Mouse (Mus musculus) thymus, adult 2 months (tissue): ENCODE measurements around the gene E130114P18Rik. TPM values are rescaled to one million over a fixed set of nuclear protein-coding genes. Genes with fewer than 3 reads are reported as not detected.

ENCODE experiments used
- DNase-seq: peaks from one replicate; pipeline ENCODE4 v3.0.0; 2021
- H3K27ac ChIP-seq: fragments of 200-500 bp; 2 replicates; pipeline ENCODE4 v1.5.1; 2012; ENCODE audit warnings: low read length, control low read depth; ENCODE audit not compliant: control insufficient read depth, insufficient read depth
- H3K27me3 ChIP-seq: fragments of 200-500 bp; 2 replicates; pipeline ENCODE4 v1.6.1; 2012; ENCODE audit warnings: mild to moderate bottlenecking, low read length, moderate library complexity, mixed read lengths; ENCODE audit not compliant: control insufficient read depth, insufficient read depth
- H3K36me3 ChIP-seq: fragments of 200-500 bp; 2 replicates; pipeline ENCODE4 v1.6.1; 2012; ENCODE audit warnings: mild to moderate bottlenecking, low read length, moderate library complexity; ENCODE audit not compliant: control insufficient read depth, insufficient read depth
- H3K4me1 ChIP-seq: fragments of 200-500 bp; replicated peaks from 2 replicates; pipeline ENCODE4 v1.6.1; 2012; ENCODE audit warnings: low read length; ENCODE audit not compliant: control insufficient read depth, insufficient read depth
- H3K4me3 ChIP-seq: fragments of 200-500 bp; 2 replicates; pipeline ENCODE4 v1.5.1; 2012; ENCODE audit warnings: mild to moderate bottlenecking, low read length, control low read depth, moderate library complexity; ENCODE audit not compliant: control insufficient read depth, insufficient read depth
- CTCF ChIP-seq: fragments of 200-500 bp; IDR thresholded peaks from 2 replicates; pipeline ENCODE4 v1.5.1; 2012; ENCODE audit warnings: mild to moderate bottlenecking, control low read depth, low read length, moderate library complexity, borderline replicate concordance; ENCODE audit not compliant: control insufficient read depth, poor library complexity, insufficient read depth; ENCODE audit errors: extremely low read depth
- POLR2A ChIP-seq: fragments of 200-500 bp; IDR thresholded peaks from 2 replicates; pipeline ENCODE4 v1.6.1; 2012; ENCODE audit warnings: mild to moderate bottlenecking, low read length, control low read depth, moderate library complexity; ENCODE audit not compliant: control insufficient read depth, poor library complexity, insufficient read depth; ENCODE audit errors: extremely low read depth
- WGBS: fragments of 180-500 bp; shearing (Covaris S2); methylation state at CpG from one replicate; pipeline ENCODE4 v1.1.7; 2018; 5-methylcytosine and 5-hydroxymethylcytosine counted together
- polyA plus RNA-seq: library from polyadenylated mRNA; depleted of rRNA; stranded (reverse); fragments of >200 nt; gene quantifications from 2 replicates; pipeline ENCODE4 v1.2.3, GENCODE M21; 2012

E130114P18Rik gene
- polyA plus RNA-seq, 1 experiment = 0.09 TPM

GRCm38 (mm10) chr4:97783073-97783879 lies 5.4 kb upstream of the E130114P18Rik start:
- no peaks in the 10 kb centered on the region for H3K36me3 ChIP-seq
- H3K27me3 ChIP-seq = peaks cover 5% of the 10 kb centered on the region
- peaks cover 5% of the 10 kb centered on the region; the same call in 1 of the 2 replicates for H3K4me1 ChIP-seq
- 96% methylated on average over 26 of the region's 26 CpGs for WGBS
- H3K27ac ChIP-seq = no peak overlapping the region
- TF ChIP-seq POLR2A (no peak), CTCF (no peak)
- H3K4me3 ChIP-seq = no peak overlapping the region
- DNase-seq = no peak

DNA sequence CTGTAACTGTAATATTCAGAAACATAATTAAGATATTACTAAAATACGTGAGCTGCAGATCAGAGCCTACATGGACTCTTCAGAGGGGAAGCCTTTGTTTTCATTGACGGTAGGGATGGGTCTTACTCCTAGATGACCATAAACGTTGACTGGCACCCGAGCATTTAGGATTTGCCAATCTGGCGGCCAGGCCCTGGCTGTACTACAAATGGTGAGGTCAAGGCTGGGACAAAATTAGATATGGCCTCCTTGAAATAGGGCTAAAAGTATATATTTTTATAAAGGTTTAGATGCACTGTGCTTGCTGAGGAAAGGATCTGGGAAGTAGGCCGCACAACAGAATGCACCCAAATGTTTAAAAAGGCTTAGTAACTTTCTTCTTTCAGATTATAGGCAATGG lies 4.6 kb upstream of the E130114P18Rik start:
- H3K27me3 ChIP-seq = peaks cover 8% of the 10 kb centered on the region
- no peak overlapping the region for H3K4me3 ChIP-seq
- H3K27ac ChIP-seq = no peak overlapping the region
- H3K4me1 ChIP-seq = peaks cover 10% of the 10 kb centered on the region; the same call in 1 of the 2 replicates
- TF ChIP-seq CTCF = no peak
- TF ChIP-seq POLR2A = no peak
- WGBS = 98% methylated on average over 6 of the region's 6 CpGs
- no peak for DNase-seq
- H3K36me3 ChIP-seq = no peaks in the 10 kb centered on the region

DNA sequence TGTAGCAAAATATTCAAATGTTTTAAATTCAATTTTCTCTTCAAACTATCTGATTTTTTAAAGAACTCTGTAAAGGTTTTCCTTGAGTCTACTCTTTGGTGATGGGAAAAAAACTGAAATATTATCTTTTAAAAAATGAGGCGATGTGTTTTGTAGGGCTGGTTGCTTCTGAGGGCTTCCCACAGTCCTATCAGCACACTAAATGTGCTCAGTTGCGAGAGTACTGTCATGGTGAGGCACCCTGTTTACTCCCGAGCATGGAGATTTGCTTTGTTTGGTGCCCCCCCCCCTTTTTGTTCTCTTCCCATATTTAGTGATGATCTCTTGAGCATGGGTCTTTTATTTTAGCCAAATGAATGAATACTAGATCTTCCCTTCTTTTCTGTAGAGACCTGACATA lies 4.2 kb upstream of the E130114P18Rik start:
- Histone ChIP-seq H3K27me3 (peaks cover 8% of the 10 kb centered on the region), H3K4me3 (no peak overlapping the region), H3K4me1 (peaks cover 10% of the 10 kb centered on the region; the same call in 1 of the 2 replicates), H3K27ac (no peak overlapping the region), H3K36me3 (no peaks in the 10 kb centered on the region)
- DNase-seq = no peak
- TF ChIP-seq CTCF = no peak
- TF ChIP-seq POLR2A = no peak
- WGBS = 98% methylated on average over 3 of the region's 3 CpGs

GRCm38 (mm10) chr4:97780666-97781435 lies 3.0 kb upstream of the E130114P18Rik start:
- Histone ChIP-seq H3K27me3 (peaks cover 14% of the 10 kb centered on the region), H3K4me3 (no peak overlapping the region), H3K4me1 (peaks cover 10% of the 10 kb centered on the region), H3K27ac (no peak overlapping the region), H3K36me3 (no peaks in the 10 kb centered on the region)
- no peak for TF ChIP-seq POLR2A
- no peak for DNase-seq
- 91% methylated on average over 7 of the region's 7 CpGs for WGBS

- no peak overlapping the region for H3K27ac ChIP-seq
- no peak for DNase-seq
- TF ChIP-seq POLR2A = no peak
- TF ChIP-seq CTCF = no peak
- no peaks in the 10 kb centered on the region for H3K36me3 ChIP-seq
- no peak overlapping the region for H3K4me3 ChIP-seq
- H3K27me3 ChIP-seq = peaks cover 14% of the 10 kb centered on the region
- 92% methylated on average over 7 of the region's 7 CpGs for WGBS
- peaks cover 14% of the 10 kb centered on the region for H3K4me1 ChIP-seq
These were observed 2.1 kb upstream of the E130114P18Rik start for GRCm38 (mm10) chr4:97780024-97780423.

- Histone ChIP-seq H3K27ac (no peak overlapping the region), H3K27me3 (peaks cover 14% of the 10 kb centered on the region), H3K4me1 (peaks cover 16% of the 10 kb centered on the region), H3K36me3 (no peaks in the 10 kb centered on the region), H3K4me3 (no peak overlapping the region)
- no peak for DNase-seq
- WGBS = 76% methylated on average over 18 of the region's 18 CpGs
- TF ChIP-seq POLR2A (no peak), CTCF (no peak)
These were observed 1.4 kb upstream of the E130114P18Rik start for GRCm38 (mm10) chr4:97779003-97779930.
